Mouse (Mus musculus) hindbrain, embryonic 11.5 days (tissue): Measurements from ENCODE around the gene Bclaf1. TPM values are rescaled to one million over a fixed set of nuclear protein-coding genes. Genes with fewer than 3 reads are reported as not detected.

Experiments
- ATAC-seq: fragments of 200-750 bp; cut with Nextera tagmentation; 2 replicates; pipeline ENCODE4 v1.8.0; 2017; ENCODE audit warnings: mild to moderate bottlenecking, moderate TSS enrichment, moderate library complexity; ENCODE audit not compliant: low FRiP score
- DNase-seq: peaks from one replicate; pipeline ENCODE4 v3.0.0-alpha.2; 2015; ENCODE audit warnings: low spot score
- H3K27ac ChIP-seq: fragments of 300-500 bp; sonication (generic); 2 replicates; pipeline ENCODE4 v1.5.1; 2014; ENCODE audit warnings: mild to moderate bottlenecking, low read depth, low read length
- H3K27me3 ChIP-seq: fragments of 300-500 bp; sonication (generic); 2 replicates; pipeline ENCODE4 v1.6.1; 2014; ENCODE audit warnings: mild to moderate bottlenecking, low read length, moderate library complexity, mixed read lengths; ENCODE audit not compliant: control insufficient read depth, insufficient read depth
- H3K36me3 ChIP-seq: fragments of 300-500 bp; sonication (generic); 2 replicates; pipeline ENCODE4 v1.6.1; 2014; ENCODE audit warnings: mild to moderate bottlenecking, low read length, moderate library complexity, mixed read lengths; ENCODE audit not compliant: control insufficient read depth, insufficient read depth
- H3K4me1 ChIP-seq: fragments of 300-500 bp; sonication (generic); replicated peaks from 2 replicates; pipeline ENCODE4 v1.6.1; 2014; ENCODE audit warnings: low read length, mixed read lengths; ENCODE audit not compliant: control insufficient read depth, insufficient read depth
- H3K4me2 ChIP-seq: fragments of 300-500 bp; sonication (generic); replicated peaks from 2 replicates; pipeline ENCODE4 v1.6.1; 2014; ENCODE audit warnings: mild to moderate bottlenecking, low read depth, low read length
- H3K4me3 ChIP-seq: fragments of 300-500 bp; sonication (generic); 2 replicates; pipeline ENCODE4 v1.5.1; 2014; ENCODE audit warnings: low read depth, low read length
- H3K9ac ChIP-seq: fragments of 300-500 bp; sonication (generic); 2 replicates; pipeline ENCODE4 v1.6.1; 2014; ENCODE audit warnings: low read depth, low read length
- H3K9me3 ChIP-seq: fragments of 300-500 bp; sonication (generic); 2 replicates; pipeline ENCODE4 v1.6.1; 2016; ENCODE audit warnings: low read length; ENCODE audit not compliant: control insufficient read depth
- WGBS: fragments of 180-500 bp; shearing (Covaris S2); extraction: QIAGEN DNeasy Blood & Tissue Kit; methylation state at CpG from one replicate; pipeline ENCODE4 v1.1.7; 2014; 5-methylcytosine and 5-hydroxymethylcytosine counted together
- polyA plus RNA-seq: library from polyadenylated mRNA; unstranded; fragments of >200 nt; fragmentation: Nextera tagmentation; extraction: Ambion mirVana; gene quantifications from 2 replicates; pipeline ENCODE4 v1.2.1, GENCODE M21; 2014

Gene Bclaf1
- polyA plus RNA-seq, 1 experiment from 2014 or later, result 181 TPM

GRCm38 (mm10) chr10:20285289-20285975 is 26.8 kb upstream of the Bclaf1 start:
- Histone ChIP-seq H3K27ac (peak overlapping the region; percentile 95), H3K27me3 (no peaks in the 10 kb centered on the region), H3K4me1 (peaks cover 12% of the 10 kb centered on the region), H3K4me2 (peak overlapping the region; percentile 27; the same call in 1 of the 2 replicates), H3K9ac (peak overlapping the region; percentile 47; the same call in 1 of the 2 replicates), H3K9me3 (no peaks in the 10 kb centered on the region), H3K4me3 (no peak overlapping the region), H3K36me3 (no peaks in the 10 kb centered on the region)
- DNase-seq (peak; percentile 83), ATAC-seq (peak; percentile 95)
- 13% methylated on average over 10 of the region's 10 CpGs for WGBS

- no peak overlapping the region for H3K4me3 ChIP-seq
- peak overlapping the region; percentile 47 for H3K9ac ChIP-seq
- 31% methylated on average over 15 of the region's 15 CpGs for WGBS
- no peaks in the 10 kb centered on the region for H3K36me3 ChIP-seq
- H3K4me1 ChIP-seq, result peaks cover 12% of the 10 kb centered on the region
- H3K4me2 ChIP-seq, result peak overlapping the region; percentile 27; the same call in 1 of the 2 replicates
- ATAC-seq (peak; percentile 59), DNase-seq (peak; percentile 64)
- H3K9me3 ChIP-seq, result no peaks in the 10 kb centered on the region
- H3K27ac ChIP-seq, result peak overlapping the region; percentile 95
- no peaks in the 10 kb centered on the region for H3K27me3 ChIP-seq
Measured at GRCm38 (mm10) chr10:20285994-20286836, 26.1 kb upstream of the Bclaf1 start.

DNA sequence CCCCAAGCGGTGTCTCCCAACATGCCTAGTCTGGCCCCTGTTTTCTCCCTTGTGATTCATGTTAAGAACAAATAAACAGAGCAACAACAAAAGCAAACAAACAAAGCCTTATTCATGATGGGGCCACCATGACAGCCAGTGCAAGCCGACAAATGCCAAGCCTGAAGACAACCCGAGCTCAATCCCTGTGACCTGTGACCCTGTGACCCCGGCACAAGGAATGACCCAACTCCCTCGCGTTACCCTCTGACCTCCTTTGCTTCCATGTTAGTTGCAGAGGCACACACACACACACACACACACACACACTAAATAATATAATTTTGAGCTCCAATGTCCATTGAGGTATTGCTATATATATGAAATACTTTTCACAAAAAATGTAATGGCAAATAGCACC is 24.9 kb upstream of the Bclaf1 start:
- H3K4me1 ChIP-seq, result peaks cover 12% of the 10 kb centered on the region
- peak overlapping the region; percentile 95 for H3K27ac ChIP-seq
- H3K9me3 ChIP-seq, result no peaks in the 10 kb centered on the region
- H3K27me3 ChIP-seq, result no peaks in the 10 kb centered on the region
- no peaks in the 10 kb centered on the region for H3K36me3 ChIP-seq
- DNase-seq, result no peak
- ATAC-seq, result no peak
- 16% methylated on average over 6 of the region's 6 CpGs for WGBS
- H3K4me2 ChIP-seq, result no peak overlapping the region
- H3K9ac ChIP-seq, result no peak overlapping the region
- no peak overlapping the region for H3K4me3 ChIP-seq

DNA sequence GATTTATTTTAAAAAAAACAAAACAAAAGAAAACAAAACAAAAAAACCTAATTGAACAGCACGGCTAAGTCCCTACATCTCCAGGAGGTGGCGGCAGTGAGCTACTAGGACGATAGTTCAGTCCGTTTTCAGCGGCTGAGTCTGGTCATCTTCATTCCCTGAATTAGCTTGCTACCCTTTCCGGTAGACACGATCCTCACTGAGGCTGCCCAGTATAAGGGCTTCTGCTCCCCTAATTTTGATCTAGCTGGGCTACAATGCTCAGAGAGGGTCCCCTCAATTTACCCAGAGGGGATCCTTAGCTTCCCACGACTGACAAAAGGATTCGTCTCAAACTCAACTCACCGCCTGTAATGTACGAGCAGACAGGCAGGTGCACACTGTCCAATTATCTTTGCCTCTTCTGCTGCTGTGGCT is 21.8 kb upstream of the Bclaf1 start:
- Histone ChIP-seq H3K9me3 (no peaks in the 10 kb centered on the region), H3K36me3 (no peaks in the 10 kb centered on the region), H3K4me1 (peaks cover 9% of the 10 kb centered on the region), H3K4me2 (0 out of 2 replicates have a peak overlapping the region, but pooled peaks have one; percentile 22), H3K27ac (no peak overlapping the region), H3K9ac (peak overlapping the region; percentile 63), H3K4me3 (0 out of 2 replicates have a peak overlapping the region, but pooled peaks have one; percentile 9), H3K27me3 (no peaks in the 10 kb centered on the region)
- ATAC-seq (peak; percentile 15; the same call in 1 of the 2 replicates), DNase-seq (peak; percentile 91)
- 24% methylated on average over 11 of the region's 11 CpGs for WGBS

- H3K9me3 ChIP-seq, result no peaks in the 10 kb centered on the region
- H3K4me3 ChIP-seq, result no peak overlapping the region
- no peak overlapping the region for H3K4me2 ChIP-seq
- no peaks in the 10 kb centered on the region for H3K36me3 ChIP-seq
- DNase-seq, result no peak
- no peaks in the 10 kb centered on the region for H3K27me3 ChIP-seq
- no peak for ATAC-seq
- 77% methylated on average over 5 of the region's 5 CpGs for WGBS
- H3K27ac ChIP-seq, result no peak overlapping the region
- no peaks in the 10 kb centered on the region for H3K4me1 ChIP-seq
- no peak overlapping the region for H3K9ac ChIP-seq
Measured at GRCm38 (mm10) chr10:20295961-20296360, 16.3 kb upstream of the Bclaf1 start.

GRCm38 (mm10) chr10:20298152-20298920 is 13.9 kb upstream of the Bclaf1 start:
- Histone ChIP-seq H3K4me1 (no peaks in the 10 kb centered on the region), H3K4me3 (no peak overlapping the region), H3K27ac (no peak overlapping the region), H3K9me3 (no peaks in the 10 kb centered on the region), H3K27me3 (no peaks in the 10 kb centered on the region), H3K9ac (no peak overlapping the region), H3K4me2 (no peak overlapping the region), H3K36me3 (no peaks in the 10 kb centered on the region)
- ATAC-seq (no peak), DNase-seq (no peak)
- WGBS, result 36% methylated on average over 3 of the region's 3 CpGs

DNA sequence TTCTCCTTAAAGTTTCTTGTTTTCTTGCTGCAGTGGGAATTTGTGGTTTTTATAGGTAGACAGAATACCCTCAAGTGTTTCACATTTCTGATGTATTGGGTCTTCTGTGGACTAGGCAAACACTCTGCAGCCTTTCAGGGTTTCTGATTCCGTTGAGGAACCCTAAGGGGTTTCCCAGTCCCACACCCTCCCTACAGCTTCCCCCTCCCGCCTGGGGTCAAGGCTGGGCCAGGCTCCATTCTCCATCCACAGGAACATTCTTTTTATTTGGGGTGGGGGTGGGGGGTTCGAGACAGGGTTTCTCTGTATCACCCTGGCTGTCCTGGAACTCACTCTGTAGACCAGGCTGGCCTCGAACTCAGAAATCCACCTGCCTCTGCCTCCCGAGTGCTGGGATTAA is 13.2 kb upstream of the Bclaf1 start:
- DNase-seq, result no peak
- 80% methylated on average over 5 of the region's 5 CpGs for WGBS
- no peaks in the 10 kb centered on the region for H3K4me1 ChIP-seq
- no peaks in the 10 kb centered on the region for H3K27me3 ChIP-seq
- no peak overlapping the region for H3K27ac ChIP-seq
- H3K9me3 ChIP-seq, result no peaks in the 10 kb centered on the region
- no peak overlapping the region for H3K9ac ChIP-seq
- no peak overlapping the region for H3K4me2 ChIP-seq
- H3K36me3 ChIP-seq, result no peaks in the 10 kb centered on the region
- no peak overlapping the region for H3K4me3 ChIP-seq
- ATAC-seq, result no peak

DNA sequence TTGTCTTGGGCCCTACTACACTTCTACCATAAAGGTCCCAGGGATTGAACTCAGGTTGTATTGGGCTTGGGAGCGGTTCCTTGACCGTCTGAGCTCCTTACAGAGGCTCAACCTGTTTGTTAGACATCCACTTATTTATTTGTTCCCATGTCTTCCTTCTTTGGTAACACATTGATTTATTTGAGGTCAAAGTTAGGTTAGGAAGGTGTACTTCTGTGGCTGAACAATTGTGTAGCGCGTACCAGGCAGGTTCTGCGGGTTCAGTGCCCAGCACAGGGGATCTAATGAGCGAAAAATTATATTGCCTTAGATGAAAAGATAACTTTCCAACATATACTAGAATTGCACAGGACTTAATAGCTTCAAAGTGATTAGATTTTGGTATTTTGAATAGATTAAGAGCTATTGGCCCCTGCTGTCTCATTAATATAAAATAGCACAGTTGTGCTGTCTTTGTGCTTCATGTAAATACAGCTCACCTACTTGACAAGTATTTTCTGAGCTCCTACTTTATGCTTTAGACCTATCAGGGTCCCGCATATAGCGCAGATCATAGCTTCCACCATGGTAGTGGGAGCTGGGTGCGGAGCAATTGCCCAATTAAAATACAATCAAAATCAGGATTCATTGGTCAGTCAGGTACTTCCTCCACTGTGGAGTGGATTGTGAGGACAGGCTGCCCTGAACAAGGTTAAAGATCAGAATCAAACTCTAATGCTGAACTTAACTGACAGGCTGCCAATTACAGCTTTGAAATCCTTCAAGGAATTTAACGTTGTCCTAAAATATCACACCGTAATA is 1.1 kb upstream of the Bclaf1 start:
- Histone ChIP-seq H3K4me3 (peak overlapping the region; percentile 83), H3K27me3 (no peaks in the 10 kb centered on the region), H3K4me1 (no peaks in the 10 kb centered on the region; the same call in 1 of the 2 replicates), H3K9ac (peak overlapping the region; percentile 71), H3K27ac (peak overlapping the region; percentile 100), H3K36me3 (no peaks in the 10 kb centered on the region), H3K4me2 (peak overlapping the region; percentile 65), H3K9me3 (no peaks in the 10 kb centered on the region)
- DNase-seq (no peak), ATAC-seq (peak; percentile 0; the same call in 1 of the 2 replicates)
- WGBS, result 50% methylated on average over 11 of the region's 11 CpGs
